Comparison of ENCODE assay signal across 16 mouse cellular contexts in the genomic region with DNA sequence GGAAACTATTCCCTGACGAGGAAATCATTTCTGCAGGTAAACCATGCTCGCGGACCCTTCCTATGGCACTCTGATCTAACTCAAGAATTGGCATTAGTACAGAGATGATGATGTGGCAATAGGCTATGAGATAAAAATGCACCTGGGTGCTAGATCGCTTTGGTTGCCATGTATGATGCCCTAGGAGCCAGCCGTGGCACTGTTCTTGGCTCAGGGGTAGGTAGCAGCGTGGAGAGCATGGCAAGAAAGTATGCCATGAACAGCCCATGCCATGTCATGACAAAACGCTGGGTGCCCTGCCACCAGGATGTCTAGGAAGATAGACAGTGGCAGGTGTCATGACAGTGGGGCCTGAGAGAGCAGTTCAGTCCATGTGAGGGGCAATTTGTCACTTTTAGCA.
"Had no signal": no experiment of that assay in that cellular context is flagged by ENCODE, and none has a peak within 500 bp of the region (broad histone marks: within the 10 kb centered on the region; RNA-seq: fewer than 3 reads in every experiment).

No protein-coding gene starts in this region.

- H3K27me3 ChIP-seq: neural tube, embryonic 13.5 days; neural tube, embryonic 15.5 days; stomach, embryonic 15.5 days had no signal

- H3K27ac ChIP-seq: neural tube, embryonic 13.5 days; neural tube, embryonic 15.5 days; stomach, embryonic 15.5 days; stomach, postnatal 0 days had no signal

- H3K4me3 ChIP-seq: neural tube, embryonic 13.5 days; neural tube, embryonic 15.5 days; stomach, embryonic 15.5 days had no signal

- H3K36me3 ChIP-seq: neural tube, embryonic 13.5 days; neural tube, embryonic 15.5 days; stomach, embryonic 15.5 days had no signal

- H3K9me3 ChIP-seq: neural tube, embryonic 13.5 days; neural tube, embryonic 15.5 days; stomach, embryonic 15.5 days had no signal

- H3K4me2 ChIP-seq: neural tube, embryonic 13.5 days; neural tube, embryonic 15.5 days; stomach, embryonic 15.5 days had no signal

- H3K9ac ChIP-seq: neural tube, embryonic 13.5 days; neural tube, embryonic 15.5 days; stomach, embryonic 15.5 days had no signal

- DNase-seq: retina, postnatal 1 day; right cerebral cortex, adult 18-20 months; right cerebral cortex, postnatal 14 days; right cerebral cortex, postnatal 25 days; right cerebral cortex, postnatal 4 days; spleen, adult 18-20 months; thymus, adult 18-20 months; thymus, adult 2 months; thymus, postnatal 14 days; thymus, postnatal 25 days; thymus, postnatal 36 days; thymus, postnatal 4 days had no signal

- H3K4me1 ChIP-seq: neural tube, embryonic 13.5 days; neural tube, embryonic 15.5 days; stomach, embryonic 15.5 days had no signal
